Mouse (Mus musculus) urinary bladder, postnatal 36 days (tissue): ENCODE measurements at regions not wholly inside any gene's neighbourhood (a gene's known extent, or its start where the extent isn't known, plus 50 kb on each side); places are given as distances from the start of the nearest gene placed in this dataset.
"Not testable (repeated sequence)": the region's sequence is repeated elsewhere in the genome, so short reads cannot be mapped to it uniquely, and the experiment has no call there.

Experiments used
- DNase-seq, 2 experiments: peaks; one replicate each; pipeline ENCODE4 v3.0.0; 2022; ENCODE audit warnings: low spot score in 2 of 2, mixed read lengths in 1 of 2

DNA sequence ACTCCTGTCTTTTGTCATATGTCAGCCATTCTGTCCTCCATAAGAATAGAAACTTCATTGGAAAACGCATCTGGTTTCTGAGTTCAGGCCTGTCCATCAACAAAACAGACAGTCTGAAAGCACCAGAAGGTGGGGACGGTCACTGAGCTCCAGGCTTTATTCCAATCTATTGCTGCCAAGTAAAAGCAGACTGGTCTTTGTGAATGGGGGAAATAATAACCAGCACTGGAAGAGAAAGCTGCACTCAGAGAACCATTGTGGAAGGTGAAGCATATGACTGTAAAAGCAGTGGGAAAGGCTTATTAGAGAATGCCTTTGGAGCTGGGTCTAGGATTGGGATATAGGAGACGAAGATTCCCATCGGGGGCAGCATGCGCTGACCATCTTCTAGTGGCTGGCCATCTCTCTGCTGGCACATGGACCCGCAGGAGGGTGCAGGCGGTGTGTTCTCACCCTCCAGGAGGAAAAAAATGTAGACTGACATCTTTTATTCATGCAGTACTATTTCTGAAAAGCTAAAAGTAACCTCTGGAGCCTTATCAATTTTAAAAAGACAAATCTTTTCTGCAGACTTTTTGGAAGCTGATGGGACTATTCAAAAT is 1638.0 kb downstream of the Car8 start:
- no peak for DNase-seq

DNA sequence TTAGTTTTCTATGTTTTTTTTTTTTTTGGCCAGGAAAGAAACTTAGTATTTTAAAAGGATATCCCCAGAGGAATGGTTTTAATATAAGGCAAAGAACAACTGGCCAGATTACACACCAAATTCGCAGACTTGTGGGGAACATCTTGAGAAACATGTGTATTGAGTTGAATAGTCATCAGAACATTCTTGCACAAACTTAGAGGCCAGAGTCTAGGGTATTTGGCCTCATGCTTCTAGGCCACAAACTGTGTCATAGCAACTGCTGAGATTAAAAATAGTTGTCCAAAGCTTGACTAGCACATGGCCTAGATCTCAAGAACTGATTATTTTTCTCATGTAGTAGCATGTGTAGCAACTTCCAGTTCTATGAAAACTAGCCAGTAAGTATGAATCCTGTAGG is 1642.5 kb downstream of the Car8 start:
- DNase-seq: no peak

DNA sequence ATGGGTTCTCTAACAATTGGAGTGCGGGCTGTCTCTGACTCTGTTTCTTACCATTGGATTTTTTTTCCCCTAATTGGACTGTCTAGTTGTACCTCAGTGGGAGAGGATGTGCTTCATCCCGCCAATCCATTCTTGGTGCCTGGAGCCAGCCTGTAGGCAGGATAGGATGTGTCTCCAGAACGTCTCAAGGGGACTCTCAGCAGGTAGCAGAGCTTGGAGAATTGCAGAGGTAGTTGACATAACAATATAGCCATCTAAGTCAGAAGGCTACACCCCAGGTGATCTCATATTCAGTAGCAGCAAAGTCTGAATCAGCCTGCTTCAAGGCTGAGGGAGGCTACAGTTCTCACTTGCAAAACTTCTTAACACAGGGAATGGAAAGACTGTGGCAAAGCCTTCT is 1646.0 kb downstream of the Car8 start:
- DNase-seq: not testable (repeated sequence)

DNA sequence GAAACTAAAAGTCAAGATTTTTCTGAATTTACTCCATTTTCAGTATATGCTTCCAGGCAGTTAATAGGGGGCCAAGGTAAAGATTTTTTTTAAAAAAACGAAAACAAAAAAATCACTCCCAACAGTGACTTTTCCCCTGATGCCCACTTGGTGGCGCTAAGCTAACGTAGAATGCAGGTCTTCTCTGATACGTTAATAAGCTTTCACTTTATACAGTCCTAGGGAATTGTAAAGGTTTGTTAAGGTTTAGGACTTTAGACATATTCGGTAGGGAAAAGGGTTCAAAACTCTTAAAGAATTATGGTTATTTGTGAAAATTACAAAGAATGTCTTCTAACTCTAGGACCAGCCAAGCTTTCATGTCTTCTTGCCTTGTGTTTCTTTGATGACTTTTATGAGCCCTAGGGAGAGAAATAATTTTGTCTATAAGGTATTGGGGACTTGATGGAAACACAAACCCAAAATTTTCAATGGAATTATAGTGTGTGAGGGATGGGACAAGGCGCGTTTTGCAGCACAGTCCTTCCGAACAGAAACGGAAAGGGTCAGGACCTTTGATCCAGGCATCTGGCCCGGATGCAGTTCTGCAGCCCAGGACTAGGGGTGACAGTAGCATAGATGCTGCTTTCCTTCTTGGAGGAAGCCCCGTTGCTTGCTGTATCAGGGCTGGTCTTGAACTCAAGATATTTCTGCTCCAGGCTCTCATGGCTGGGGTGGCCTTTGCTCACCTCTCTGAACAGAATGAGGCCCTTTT is 1677.1 kb downstream of the Car8 start:
- peak in 1 of 2 experiments; percentile 9 for DNase-seq

DNA sequence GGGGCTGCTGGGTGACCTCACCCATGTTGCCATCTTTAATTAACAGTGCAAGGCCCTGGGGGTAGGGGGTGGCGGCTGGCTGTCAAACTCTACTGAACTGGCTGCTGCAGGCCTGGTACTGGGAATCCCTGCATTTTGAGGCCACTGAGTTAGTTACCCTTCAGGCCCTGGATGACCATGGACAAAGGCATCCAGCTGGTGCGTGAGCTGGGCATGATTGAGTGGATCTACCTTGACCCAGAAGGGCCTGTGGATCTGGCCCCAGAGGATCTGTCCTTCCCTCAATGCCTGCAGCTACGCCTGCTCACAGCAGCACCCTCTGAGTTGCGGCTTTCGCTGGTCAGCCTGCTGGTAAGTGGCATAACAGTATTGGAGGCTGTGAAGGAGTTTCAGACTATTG is 1699.2 kb downstream of the Car8 start:
- no peak for DNase-seq

DNA sequence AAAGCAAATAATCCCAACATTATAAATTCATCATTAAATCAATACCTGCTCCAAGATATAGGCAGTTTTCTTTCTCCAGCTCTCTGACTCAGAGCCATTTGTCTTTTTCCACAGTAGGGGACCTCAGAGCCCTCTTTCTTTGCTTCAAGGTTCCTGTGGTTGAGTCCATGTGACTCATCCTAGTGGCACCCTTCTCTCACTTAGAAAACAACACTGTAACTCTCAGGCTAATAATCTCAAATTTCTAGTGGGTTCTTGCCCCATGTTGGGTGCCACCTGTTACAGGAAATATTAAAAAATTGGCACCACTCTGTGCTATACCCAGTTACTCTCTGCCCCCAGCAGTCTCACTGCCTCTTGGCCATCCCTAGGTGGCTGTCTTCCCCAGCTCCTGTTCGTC is 1706.4 kb downstream of the Car8 start:
- DNase-seq: no peak

DNA sequence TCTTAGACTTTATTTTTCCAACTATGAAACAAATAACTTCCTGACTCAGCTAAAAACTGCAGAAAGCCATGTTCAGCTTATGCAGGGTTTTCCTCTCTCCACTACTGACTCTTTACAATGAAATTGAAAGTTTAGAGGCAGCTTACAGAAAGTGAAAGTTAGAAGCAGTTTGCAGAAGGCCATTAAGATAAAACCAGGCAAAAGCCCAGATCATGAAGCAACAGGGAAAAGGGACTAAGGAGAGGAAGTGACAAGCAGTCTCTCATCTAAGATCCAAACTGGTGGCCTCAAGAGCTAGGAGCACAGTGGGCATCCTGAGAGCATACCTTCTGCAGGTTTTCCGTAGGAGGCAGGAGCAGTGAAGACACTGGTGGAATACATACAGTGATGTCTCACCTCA is 1721.2 kb downstream of the Car8 start:
- DNase-seq: no peak

DNA sequence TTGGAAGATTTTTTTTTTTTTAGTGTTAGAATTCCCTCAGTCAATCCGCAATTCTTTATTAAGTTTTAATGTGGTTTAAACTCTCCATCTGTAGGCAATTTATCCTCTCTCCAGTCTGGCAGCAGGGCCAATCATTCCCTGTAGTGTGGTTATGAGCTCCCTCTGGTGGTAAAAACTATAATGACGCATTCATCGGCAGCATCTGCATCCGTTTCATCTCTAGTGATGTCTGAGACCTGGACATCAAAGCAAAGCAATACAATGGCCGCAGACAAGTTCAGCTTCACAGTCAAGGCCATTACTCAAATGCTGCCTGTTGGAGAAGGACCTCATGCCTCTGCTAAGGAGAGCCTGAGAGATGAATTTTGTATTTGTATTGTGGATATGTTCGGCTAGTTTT is 1721.7 kb upstream of the Impad1 start:
- DNase-seq: peak; percentile 37 to 47

DNA sequence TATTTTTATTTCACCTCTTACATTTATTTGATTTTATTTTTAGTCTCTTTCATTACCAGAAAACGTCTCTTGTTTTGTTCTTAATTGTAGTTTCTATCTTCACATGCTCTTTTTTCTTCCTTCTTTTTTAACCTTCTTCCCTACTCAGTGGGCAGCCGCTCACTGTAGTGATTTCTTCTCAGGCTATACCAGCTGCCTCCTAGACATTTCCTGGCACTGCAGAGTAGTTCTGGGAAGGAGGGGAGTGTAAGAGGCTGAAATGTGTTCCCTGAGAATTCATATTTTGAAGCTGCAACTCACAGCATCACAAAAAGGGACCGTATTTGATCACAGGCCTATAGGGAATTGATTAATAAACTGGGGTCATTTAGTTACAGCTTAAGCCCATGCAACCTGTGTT is 1720.5 kb upstream of the Impad1 start:
- DNase-seq: no peak

DNA sequence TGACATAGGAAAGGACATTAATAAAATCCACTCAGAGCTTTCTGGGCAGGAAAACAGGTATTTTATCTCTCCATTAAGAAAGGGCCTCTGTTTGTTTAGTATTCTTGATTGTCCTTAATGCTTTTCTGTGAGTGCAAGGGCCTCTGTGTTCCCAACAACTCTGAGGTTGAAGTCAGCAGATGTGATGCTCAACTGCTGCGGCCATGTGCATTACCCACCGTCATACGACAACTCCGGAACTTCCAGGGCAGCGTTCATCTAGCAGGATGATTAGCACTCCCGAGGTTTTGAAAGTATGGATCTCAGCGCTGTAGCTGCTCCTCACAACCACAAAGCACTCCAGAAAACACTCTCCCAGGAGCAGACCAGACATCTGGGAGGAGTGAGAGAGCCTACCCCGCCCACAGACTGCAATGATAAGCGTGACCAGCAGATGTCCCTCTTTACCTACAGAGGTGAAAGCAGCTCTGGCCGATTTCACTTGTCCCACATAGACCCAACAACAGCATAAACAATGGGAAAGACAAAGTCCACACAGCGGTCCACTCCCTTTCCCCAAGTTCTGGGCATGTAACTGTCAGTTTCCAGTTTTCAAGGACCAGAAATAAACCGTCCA is 1719.7 kb upstream of the Impad1 start:
- DNase-seq: peak; percentile 76 to 78

DNA sequence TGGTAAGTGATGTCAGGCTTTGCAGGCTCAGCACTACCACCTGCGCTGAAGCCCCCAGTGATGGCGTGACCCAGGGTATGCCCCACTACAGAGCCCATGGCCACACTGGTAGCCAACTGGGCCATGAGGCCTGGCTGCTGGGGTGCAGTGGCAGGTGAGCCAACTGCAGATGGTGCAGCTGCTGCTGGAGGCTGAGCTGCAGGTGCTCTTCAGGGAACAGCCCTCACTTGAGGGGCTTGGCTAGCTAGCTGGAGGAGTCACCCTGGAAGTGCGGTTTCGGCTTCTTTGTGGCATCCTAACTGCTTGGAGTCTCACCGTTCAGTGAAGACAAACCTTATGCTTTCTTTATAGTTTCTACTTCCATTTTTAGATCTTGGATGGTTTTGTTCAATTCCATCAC is 1714.9 kb upstream of the Impad1 start:
- DNase-seq: no peak
